Mouse (Mus musculus): ENCODE measurements around the gene Pcbp3.
"Not testable (repeated sequence)": the region's sequence is repeated elsewhere in the genome, so short reads cannot be mapped to it uniquely, and the experiment has no call there.

The Pcbp3 gene

GRCm38 (mm10) chr10:76961790-76962489, at the start of gene Pcbp3:
Gene Pcbp3, minus strand, starts transcription at chr10:76961887.
- DNase-seq, result peak; percentile 98 to 99

GRCm38 (mm10) chr10:77008698-77009097, 47.0 kb upstream of the Pcbp3 start:
- DNase-seq, result peak in 1 of 2 experiments; percentile 38

GRCm38 (mm10) chr10:77008109-77008561, 46.4 kb upstream of the Pcbp3 start:
- DNase-seq, result peak; percentile 87 to 89

DNA sequence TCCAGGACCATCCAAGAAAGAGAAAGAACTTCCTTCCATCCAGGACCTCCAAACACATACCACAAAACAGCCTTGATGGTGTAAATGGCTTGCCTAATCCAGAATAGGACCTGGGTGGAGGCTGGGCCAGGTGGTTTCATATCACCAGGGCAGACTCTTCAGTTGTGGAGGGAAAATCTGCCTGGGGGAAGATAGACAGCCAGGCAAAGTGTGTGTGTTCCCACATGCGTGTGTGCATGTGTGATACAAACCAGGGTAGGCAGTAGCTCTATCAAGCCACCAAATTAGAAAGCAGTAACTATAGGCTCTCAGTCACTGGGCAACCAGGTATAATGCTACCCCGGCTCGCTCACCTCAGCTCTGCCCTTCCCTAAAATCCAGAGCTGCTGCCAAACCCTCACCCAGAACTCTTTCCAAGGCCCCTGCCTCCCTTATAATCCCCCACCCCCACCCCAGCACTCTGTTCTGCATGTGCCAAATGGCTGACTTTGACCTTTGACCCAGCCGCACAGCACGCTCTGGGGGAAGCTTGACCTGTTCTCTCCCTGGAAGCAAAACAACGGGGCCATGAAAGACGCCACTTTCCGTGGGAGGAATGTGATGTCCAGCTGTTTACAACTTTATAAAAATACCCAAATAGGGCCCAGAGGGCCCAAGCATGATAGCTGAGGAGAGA, 45.9 kb upstream of the Pcbp3 start:
- DNase-seq, result peak; percentile 30 to 45

DNA sequence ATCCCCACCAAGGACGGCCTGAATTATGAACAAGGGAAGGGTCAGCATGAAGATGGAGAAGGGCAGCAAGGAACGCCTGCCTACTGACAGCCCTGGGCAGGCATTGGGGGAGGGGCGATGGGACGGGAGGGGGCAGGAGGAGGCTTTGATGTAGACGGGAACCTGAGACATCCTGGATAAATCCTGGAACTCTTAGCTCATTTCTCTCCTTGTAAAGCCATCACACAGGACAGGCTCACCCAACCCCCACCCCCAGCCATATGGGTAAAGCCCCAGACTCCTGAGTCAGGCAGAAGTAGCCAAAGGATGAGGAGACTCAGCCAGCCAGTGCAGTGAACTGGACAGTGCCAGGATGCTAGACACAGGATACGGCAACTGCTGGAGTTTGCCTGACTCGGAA, 43.2 kb upstream of the Pcbp3 start:
- DNase-seq, result peak; percentile 53 to 68

- DNase-seq, result peak; percentile 77 to 90
Observed at GRCm38 (mm10) chr10:76997759-76998513, 36.2 kb upstream of the Pcbp3 start.

GRCm38 (mm10) chr10:76992456-76992855, 30.8 kb upstream of the Pcbp3 start:
- no peak for DNase-seq

DNA sequence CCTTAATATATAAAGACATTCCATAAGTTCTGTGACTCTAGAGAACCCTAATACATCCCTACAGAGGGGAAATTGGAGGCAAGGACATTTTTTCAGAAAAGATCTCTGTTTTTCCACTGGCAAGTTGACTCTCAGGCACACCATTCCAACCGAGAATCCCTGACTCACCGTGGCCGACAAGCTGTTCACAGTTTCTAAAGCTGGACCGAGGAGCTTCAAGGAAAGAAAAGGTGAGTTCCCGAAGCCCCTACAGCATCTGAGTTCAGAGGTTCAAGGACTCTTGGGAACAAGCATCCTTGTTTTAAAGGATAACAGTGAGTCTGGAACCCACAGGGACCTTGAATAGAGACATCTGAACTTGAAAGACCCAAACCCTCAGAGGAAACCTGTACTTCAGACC, 26.9 kb upstream of the Pcbp3 start:
- DNase-seq, result no peak

GRCm38 (mm10) chr10:76978042-76978441, 16.4 kb upstream of the Pcbp3 start:
- no peak for DNase-seq

GRCm38 (mm10) chr10:76976699-76977098, 15.0 kb upstream of the Pcbp3 start:
- no peak for DNase-seq

GRCm38 (mm10) chr10:76973797-76974436, 12.2 kb upstream of the Pcbp3 start:
- DNase-seq, result no peak

DNA sequence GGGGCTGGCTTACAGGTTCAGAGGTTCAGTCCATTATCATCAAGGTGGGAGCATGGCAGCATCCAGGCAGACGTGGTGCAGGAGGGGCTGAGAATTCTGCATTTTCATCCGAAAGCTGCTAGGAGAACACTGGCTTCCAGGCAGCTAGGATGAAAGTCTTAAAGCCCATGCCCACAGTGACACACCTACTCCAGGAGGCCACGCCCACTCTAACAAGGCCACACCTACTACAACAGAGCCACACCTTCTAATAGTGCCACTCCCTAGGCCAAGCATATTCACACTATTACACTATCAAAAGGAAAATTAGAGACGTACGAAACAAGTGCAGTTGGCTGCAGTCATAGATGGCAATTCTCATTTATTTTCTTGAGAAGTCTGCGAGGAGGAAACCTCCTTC, 10.6 kb upstream of the Pcbp3 start:
- DNase-seq, result not testable (repeated sequence)

- DNase-seq, result no peak
Observed at GRCm38 (mm10) chr10:76970974-76971373, 9.3 kb upstream of the Pcbp3 start.

- DNase-seq, result no peak
Observed at GRCm38 (mm10) chr10:76964436-76964835, 2.7 kb upstream of the Pcbp3 start.

GRCm38 (mm10) chr10:76963997-76964396, 2.3 kb upstream of the Pcbp3 start:
- DNase-seq, result no peak

GRCm38 (mm10) chr10:76961156-76961555, 531 bp downstream of the Pcbp3 start:
- peak in 1 of 2 experiments; percentile 37 for DNase-seq

DNA sequence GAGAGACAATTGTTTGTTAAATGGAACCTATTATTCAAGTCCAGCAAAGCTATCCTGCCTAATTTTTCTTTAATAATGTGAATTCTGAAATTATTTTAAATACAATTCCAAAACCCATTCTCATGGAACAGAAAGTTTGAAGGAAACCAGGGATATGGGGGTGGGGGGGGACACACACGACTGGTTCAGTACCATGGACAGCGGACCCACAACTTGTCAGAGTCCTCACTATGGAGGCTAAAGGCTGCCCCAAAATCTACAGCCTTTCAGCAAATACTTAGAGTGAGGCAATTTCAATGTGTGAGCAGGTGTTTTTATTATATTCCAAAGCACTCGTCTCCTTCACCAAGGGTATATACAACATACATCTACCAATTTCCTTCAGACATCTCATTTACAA, 3.5 kb downstream of the Pcbp3 start:
- DNase-seq, result no peak

DNA sequence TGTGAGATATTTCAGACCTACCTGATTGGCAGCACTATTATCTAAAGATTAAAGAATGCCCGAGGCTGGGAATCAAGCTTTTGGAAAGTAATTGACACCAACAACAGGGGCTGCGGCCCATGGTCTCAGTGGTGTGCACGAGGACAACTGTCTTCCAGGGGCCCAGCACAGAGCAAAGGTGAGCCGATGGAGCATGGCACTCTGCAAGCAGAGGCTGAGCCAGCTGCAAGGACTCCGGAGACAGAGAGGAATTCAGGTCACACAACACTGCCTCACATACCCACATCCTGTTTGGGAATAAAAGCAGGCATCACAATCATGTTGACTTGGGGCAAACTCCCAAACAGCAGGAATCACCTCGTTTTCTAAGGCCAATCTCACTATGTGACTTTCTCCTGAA, 5.5 kb downstream of the Pcbp3 start:
- no peak for DNase-seq

GRCm38 (mm10) chr10:76941038-76941437, 20.6 kb downstream of the Pcbp3 start:
- no peak for DNase-seq

- peak; percentile 22 to 29 for DNase-seq
Observed at GRCm38 (mm10) chr10:76936827-76937226, 24.9 kb downstream of the Pcbp3 start.

- DNase-seq, result no peak
Observed at GRCm38 (mm10) chr10:76934805-76935204, 26.9 kb downstream of the Pcbp3 start.

GRCm38 (mm10) chr10:76931794-76932193, 29.9 kb downstream of the Pcbp3 start:
- DNase-seq, result peak; percentile 44 to 63

- peak; percentile 72 to 75 for DNase-seq
Observed at GRCm38 (mm10) chr10:76931122-76931521, 30.6 kb downstream of the Pcbp3 start.
